Mouse (Mus musculus): ENCODE data around the gene Sft2d1. TPM values are rescaled to one million over a fixed set of nuclear protein-coding genes. Genes with fewer than 3 reads are reported as not detected.
A peak's percentile ranks its signal among the peaks of the same experiment; 100 is the strongest.

Sft2d1 gene
- polyA plus RNA-seq, 1 experiment from 2014 or later, result 87.8 TPM

GRCm38 (mm10) chr17:8285056-8285455 is 25.8 kb upstream of the Sft2d1 start:
- WGBS, result 42% methylated on average over 8 of the region's 8 CpGs
- H3K9ac ChIP-seq, result no peak overlapping the region
- peak overlapping the region; percentile 99 for H3K4me2 ChIP-seq
- H3K27ac ChIP-seq, result no peak overlapping the region
- H3K4me1 ChIP-seq, result peaks cover 19% of the 10 kb centered on the region
- peaks cover 15% of the 10 kb centered on the region; the same call in 1 of the 2 replicates for H3K27me3 ChIP-seq
- peak overlapping the region; percentile 77 for H3K4me3 ChIP-seq (replicated peaks)
- no peak for ATAC-seq (ENCODE audit: low FRiP score)
- H3K36me3 ChIP-seq (replicated peaks), result no peaks in the 10 kb centered on the region; the same call in 1 of the 2 replicates
- H3K9me3 ChIP-seq, result 0 out of 2 replicates have a peak, but pooled peaks cover 3% of the 10 kb centered on the region

- no peak overlapping the region for H3K4me2 ChIP-seq
- peaks cover 11% of the 10 kb centered on the region; the same call in 1 of the 2 replicates for H3K27me3 ChIP-seq
- H3K27ac ChIP-seq, result no peak overlapping the region
- ATAC-seq (ENCODE audit: low FRiP score), result no peak
- peaks cover 3% of the 10 kb centered on the region; the same call in 1 of the 2 replicates for H3K36me3 ChIP-seq (replicated peaks)
- H3K4me1 ChIP-seq, result peaks cover 19% of the 10 kb centered on the region
- 0 out of 2 replicates have a peak, but pooled peaks cover 3% of the 10 kb centered on the region for H3K9me3 ChIP-seq
- 84% methylated on average over 4 of the region's 4 CpGs for WGBS
- no peak overlapping the region for H3K9ac ChIP-seq
- H3K4me3 ChIP-seq (replicated peaks), result no peak overlapping the region
Observed at GRCm38 (mm10) chr17:8286987-8287386, 23.9 kb upstream of the Sft2d1 start.

GRCm38 (mm10) chr17:8289993-8290679 is 20.8 kb upstream of the Sft2d1 start:
- Histone ChIP-seq H3K36me3 (replicated peaks) (peaks cover 3% of the 10 kb centered on the region), H3K27ac (no peak overlapping the region), H3K4me3 (replicated peaks) (no peak overlapping the region), H3K9ac (no peak overlapping the region), H3K9me3 (0 out of 2 replicates have a peak, but pooled peaks cover 3% of the 10 kb centered on the region), H3K27me3 (peaks cover 8% of the 10 kb centered on the region; the same call in 1 of the 2 replicates), H3K4me1 (peaks cover 3% of the 10 kb centered on the region), H3K4me2 (no peak overlapping the region)
- WGBS, result 95% methylated on average over 3 of the region's 3 CpGs
- ATAC-seq (ENCODE audit: low FRiP score), result no peak

- H3K4me1 ChIP-seq, result no peaks in the 10 kb centered on the region
- H3K9me3 ChIP-seq, result 0 out of 2 replicates have a peak, but pooled peaks cover 3% of the 10 kb centered on the region
- H3K4me2 ChIP-seq, result no peak overlapping the region
- H3K27ac ChIP-seq, result no peak overlapping the region
- H3K4me3 ChIP-seq (replicated peaks), result no peak overlapping the region
- ATAC-seq (ENCODE audit: low FRiP score), result no peak
- H3K9ac ChIP-seq, result no peak overlapping the region
- peaks cover 2% of the 10 kb centered on the region; the same call in 1 of the 2 replicates for H3K27me3 ChIP-seq
- H3K36me3 ChIP-seq (replicated peaks), result peaks cover 3% of the 10 kb centered on the region
Observed at GRCm38 (mm10) chr17:8290736-8291135, 20.2 kb upstream of the Sft2d1 start.

- no peak overlapping the region for H3K9ac ChIP-seq
- no peak overlapping the region for H3K4me2 ChIP-seq
- H3K9me3 ChIP-seq, result no peaks in the 10 kb centered on the region
- no peak overlapping the region for H3K4me3 ChIP-seq (replicated peaks)
- no peak overlapping the region for H3K27ac ChIP-seq
- no peaks in the 10 kb centered on the region for H3K4me1 ChIP-seq
- peaks cover 6% of the 10 kb centered on the region for H3K36me3 ChIP-seq (replicated peaks)
- no peak for ATAC-seq (ENCODE audit: low FRiP score)
- no peaks in the 10 kb centered on the region for H3K27me3 ChIP-seq
Observed at GRCm38 (mm10) chr17:8295825-8296224, 15.1 kb upstream of the Sft2d1 start.

GRCm38 (mm10) chr17:8296313-8296844 is 14.5 kb upstream of the Sft2d1 start:
- H3K36me3 ChIP-seq (replicated peaks), result peaks cover 6% of the 10 kb centered on the region
- H3K9ac ChIP-seq, result no peak overlapping the region

GRCm38 (mm10) chr17:8297746-8298145 is 13.2 kb upstream of the Sft2d1 start:
- H3K27ac ChIP-seq, result no peak overlapping the region
- 85% methylated on average over 5 of the region's 5 CpGs for WGBS
- no peaks in the 10 kb centered on the region for H3K27me3 ChIP-seq

More at GRCm38 (mm10) chr17:8296313-8296844, 14.5 kb upstream of the Sft2d1 start:
- Histone ChIP-seq H3K4me1 (no peaks in the 10 kb centered on the region), H3K27me3 (no peaks in the 10 kb centered on the region), H3K4me3 (replicated peaks) (no peak overlapping the region), H3K27ac (no peak overlapping the region), H3K4me2 (no peak overlapping the region), H3K9me3 (no peaks in the 10 kb centered on the region)
- no peak for ATAC-seq (ENCODE audit: low FRiP score)
- 90% methylated on average over 9 of the region's 9 CpGs for WGBS

GRCm38 (mm10) chr17:8298281-8298680 is 12.6 kb upstream of the Sft2d1 start:
- Histone ChIP-seq H3K4me1 (no peaks in the 10 kb centered on the region), H3K4me2 (no peak overlapping the region), H3K9me3 (no peaks in the 10 kb centered on the region), H3K9ac (no peak overlapping the region), H3K27me3 (no peaks in the 10 kb centered on the region), H3K4me3 (replicated peaks) (no peak overlapping the region), H3K27ac (no peak overlapping the region), H3K36me3 (replicated peaks) (peaks cover 6% of the 10 kb centered on the region)
- ATAC-seq (ENCODE audit: low FRiP score), result no peak
- 87% methylated on average over 2 of the region's 2 CpGs for WGBS

More at GRCm38 (mm10) chr17:8297746-8298145, 13.2 kb upstream of the Sft2d1 start:
- Histone ChIP-seq H3K4me1 (no peaks in the 10 kb centered on the region), H3K4me3 (replicated peaks) (no peak overlapping the region), H3K36me3 (replicated peaks) (peaks cover 6% of the 10 kb centered on the region), H3K9me3 (no peaks in the 10 kb centered on the region), H3K4me2 (no peak overlapping the region), H3K9ac (no peak overlapping the region)
- no peak for ATAC-seq (ENCODE audit: low FRiP score)

GRCm38 (mm10) chr17:8299524-8299923 is 11.4 kb upstream of the Sft2d1 start:
- peaks cover 6% of the 10 kb centered on the region for H3K36me3 ChIP-seq (replicated peaks)
- ATAC-seq (ENCODE audit: low FRiP score), result no peak
- H3K4me1 ChIP-seq, result no peaks in the 10 kb centered on the region
- H3K4me2 ChIP-seq, result no peak overlapping the region
- H3K9me3 ChIP-seq, result no peaks in the 10 kb centered on the region
- no peak overlapping the region for H3K4me3 ChIP-seq (replicated peaks)
- H3K27me3 ChIP-seq, result no peaks in the 10 kb centered on the region
- no peak overlapping the region for H3K27ac ChIP-seq
- no peak overlapping the region for H3K9ac ChIP-seq

GRCm38 (mm10) chr17:8301515-8301914 is 9.4 kb upstream of the Sft2d1 start:
- WGBS, result 67% methylated on average over 4 of the region's 4 CpGs
- no peaks in the 10 kb centered on the region for H3K9me3 ChIP-seq
- no peak overlapping the region for H3K4me2 ChIP-seq
- H3K9ac ChIP-seq, result no peak overlapping the region
- H3K36me3 ChIP-seq (replicated peaks), result peaks cover 6% of the 10 kb centered on the region
- ATAC-seq (ENCODE audit: low FRiP score), result no peak
- H3K27me3 ChIP-seq, result no peaks in the 10 kb centered on the region
- H3K27ac ChIP-seq, result no peak overlapping the region
- H3K4me1 ChIP-seq, result no peaks in the 10 kb centered on the region
- H3K4me3 ChIP-seq (replicated peaks), result no peak overlapping the region

- Histone ChIP-seq H3K4me1 (no peaks in the 10 kb centered on the region), H3K9me3 (no peaks in the 10 kb centered on the region), H3K36me3 (replicated peaks) (peaks cover 2% of the 10 kb centered on the region), H3K9ac (no peak overlapping the region), H3K4me3 (replicated peaks) (no peak overlapping the region), H3K4me2 (no peak overlapping the region), H3K27me3 (no peaks in the 10 kb centered on the region), H3K27ac (no peak overlapping the region)
- 67% methylated on average over 7 of the region's 7 CpGs for WGBS
- ATAC-seq (ENCODE audit: low FRiP score), result no peak
Observed at GRCm38 (mm10) chr17:8302772-8303438, 8.0 kb upstream of the Sft2d1 start.

GRCm38 (mm10) chr17:8303671-8304070 is 7.2 kb upstream of the Sft2d1 start:
- no peak for ATAC-seq (ENCODE audit: low FRiP score)
- Histone ChIP-seq H3K4me3 (replicated peaks) (no peak overlapping the region), H3K4me2 (no peak overlapping the region), H3K27me3 (0 out of 2 replicates have a peak, but pooled peaks cover 3% of the 10 kb centered on the region), H3K36me3 (replicated peaks) (no peaks in the 10 kb centered on the region), H3K4me1 (no peaks in the 10 kb centered on the region), H3K9ac (no peak overlapping the region), H3K27ac (no peak overlapping the region), H3K9me3 (no peaks in the 10 kb centered on the region)
- WGBS, result 69% methylated on average over 5 of the region's 5 CpGs
